Mouse (Mus musculus) lung, adult 2 months (tissue): ENCODE data around the gene Mylk4.

Experiments used
- CTCF ChIP-seq: fragments of 200-500 bp; IDR thresholded peaks from 2 replicates; pipeline ENCODE4 v1.5.1; 2011; ENCODE audit warnings: mild to moderate bottlenecking, low read length, control low read depth; ENCODE audit not compliant: insufficient read depth
- POLR2A ChIP-seq: fragments of 200-500 bp; IDR thresholded peaks from 2 replicates; pipeline ENCODE4 v1.6.1; 2011; ENCODE audit warnings: low read depth, mild to moderate bottlenecking, control low read depth, low read length, borderline replicate concordance; ENCODE audit errors: extremely low read depth

- TF ChIP-seq POLR2A (no peak), CTCF (no peak)
These were observed 7.9 kb downstream of the Mylk4 start for GRCm38 (mm10) chr13:32775889-32776288.
